Mouse (Mus musculus): ENCODE measurements at regions not wholly inside any gene's neighbourhood (a gene's known extent, or its start where the extent isn't known, plus 50 kb on each side); places are given as distances from the start of the nearest gene placed in this dataset.
A peak's percentile ranks its signal among the peaks of the same experiment; 100 is the strongest.

- H3K9ac ChIP-seq (ENCODE audit: low read depth, low read length) = no peak overlapping the region
- H3K36me3 ChIP-seq (ENCODE audit: control insufficient read depth, insufficient read depth, low read length) = no peaks in the 10 kb centered on the region
- WGBS = 97% methylated on average over 2 of the region's 2 CpGs
- H3K4me1 ChIP-seq (ENCODE audit: control insufficient read depth, insufficient read depth, low read length) = peaks cover 15% of the 10 kb centered on the region
- H3K27ac ChIP-seq (ENCODE audit: low read length) = no peak overlapping the region
- no peak for ATAC-seq
- H3K27me3 ChIP-seq (ENCODE audit: control insufficient read depth, insufficient read depth, low read depth, low read length) = no peaks in the 10 kb centered on the region
- H3K9me3 ChIP-seq (replicated peaks; ENCODE audit: control insufficient read depth, low read length, poor library complexity, severe bottlenecking) = no peaks in the 10 kb centered on the region
- H3K4me2 ChIP-seq (ENCODE audit: low read length) = no peak overlapping the region
- no peak overlapping the region for H3K4me3 ChIP-seq (ENCODE audit: low read depth, low read length)
These were observed 253.9 kb downstream of the Ptprc start for GRCm38 (mm10) chr1:137921592-137921991.

DNA sequence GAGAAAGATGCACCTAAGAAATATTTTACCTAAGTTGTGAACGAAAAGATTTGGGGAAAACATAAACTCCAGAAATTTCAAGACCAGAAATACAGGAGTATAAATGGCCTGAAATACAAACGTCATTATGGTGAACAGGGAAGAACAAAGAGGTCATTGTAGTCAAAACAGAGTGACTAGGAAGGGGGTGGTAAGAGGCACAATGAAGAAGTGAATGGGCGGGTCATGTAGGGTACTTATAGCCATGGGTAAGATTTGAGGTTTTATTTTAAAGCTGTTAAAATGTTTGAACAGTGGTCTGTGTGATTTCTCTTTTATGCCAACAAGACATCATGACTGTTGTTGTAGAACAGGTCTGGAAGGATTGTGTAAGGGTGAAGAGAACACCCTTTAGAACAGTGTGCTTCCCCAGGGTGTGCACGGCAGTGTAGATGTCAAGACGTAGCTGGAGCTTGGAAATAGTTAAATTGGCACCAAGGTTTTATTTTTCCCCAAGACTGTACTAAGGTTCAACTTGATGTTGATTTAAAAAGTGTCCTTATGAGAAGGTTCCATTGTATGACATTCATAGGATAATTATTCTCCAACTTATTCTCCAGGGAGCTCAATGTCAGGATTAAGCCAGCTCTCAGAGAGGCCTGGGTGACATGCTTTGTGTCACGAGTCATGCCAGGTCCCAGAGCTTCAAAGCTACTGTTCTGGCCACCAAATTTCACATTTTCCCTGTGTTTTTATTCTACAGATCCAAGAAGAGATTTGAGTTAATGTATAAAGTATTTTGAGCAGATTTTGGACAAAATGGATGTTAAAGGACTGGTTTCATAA lies 255.6 kb downstream of the Ptprc start:
- no peak overlapping the region for H3K9ac ChIP-seq (ENCODE audit: low read depth, low read length)
- 49% methylated on average over 6 of the region's 6 CpGs for WGBS
- H3K9me3 ChIP-seq (replicated peaks; ENCODE audit: control insufficient read depth, low read length, poor library complexity, severe bottlenecking) = no peaks in the 10 kb centered on the region
- H3K4me3 ChIP-seq (ENCODE audit: low read depth, low read length) = no peak overlapping the region
- H3K27me3 ChIP-seq (ENCODE audit: control insufficient read depth, insufficient read depth, low read depth, low read length) = no peaks in the 10 kb centered on the region
- ATAC-seq = no peak
- H3K4me2 ChIP-seq (ENCODE audit: low read length) = no peak overlapping the region
- H3K36me3 ChIP-seq (ENCODE audit: control insufficient read depth, insufficient read depth, low read length) = no peaks in the 10 kb centered on the region
- peaks cover 7% of the 10 kb centered on the region for H3K4me1 ChIP-seq (ENCODE audit: control insufficient read depth, insufficient read depth, low read length)
- no peak overlapping the region for H3K27ac ChIP-seq (ENCODE audit: low read length)

- H3K27ac ChIP-seq (ENCODE audit: low read length) = no peak overlapping the region
- H3K9me3 ChIP-seq (replicated peaks; ENCODE audit: control insufficient read depth, low read length, poor library complexity, severe bottlenecking) = no peaks in the 10 kb centered on the region
- H3K9ac ChIP-seq (ENCODE audit: low read depth, low read length) = no peak overlapping the region
- no peak overlapping the region for H3K4me3 ChIP-seq (ENCODE audit: low read depth, low read length)
- no peaks in the 10 kb centered on the region for H3K27me3 ChIP-seq (ENCODE audit: control insufficient read depth, insufficient read depth, low read depth, low read length)
- peaks cover 11% of the 10 kb centered on the region for H3K4me1 ChIP-seq (ENCODE audit: control insufficient read depth, insufficient read depth, low read length)
- 83% methylated on average over 1 of the region's 1 CpGs for WGBS
- ATAC-seq = no peak
- no peak overlapping the region for H3K4me2 ChIP-seq (ENCODE audit: low read length)
- no peaks in the 10 kb centered on the region for H3K36me3 ChIP-seq (ENCODE audit: control insufficient read depth, insufficient read depth, low read length)
These were observed 258.1 kb downstream of the Ptprc start for GRCm38 (mm10) chr1:137917449-137917848.

GRCm38 (mm10) chr1:137906883-137907282 lies 268.6 kb downstream of the Ptprc start:
- Histone ChIP-seq H3K9ac (ENCODE audit: low read depth, low read length) (no peak overlapping the region), H3K27me3 (ENCODE audit: control insufficient read depth, insufficient read depth, low read depth, low read length) (no peaks in the 10 kb centered on the region), H3K27ac (ENCODE audit: low read length) (no peak overlapping the region), H3K36me3 (ENCODE audit: control insufficient read depth, insufficient read depth, low read length) (0 out of 2 replicates have a peak, but pooled peaks cover 2% of the 10 kb centered on the region), H3K4me1 (ENCODE audit: control insufficient read depth, insufficient read depth, low read length) (peaks cover 36% of the 10 kb centered on the region), H3K9me3 (replicated peaks; ENCODE audit: control insufficient read depth, low read length, poor library complexity, severe bottlenecking) (no peaks in the 10 kb centered on the region), H3K4me3 (ENCODE audit: low read depth, low read length) (no peak overlapping the region), H3K4me2 (ENCODE audit: low read length) (no peak overlapping the region)
- WGBS = 36% methylated on average over 5 of the region's 5 CpGs
- no peak for ATAC-seq

DNA sequence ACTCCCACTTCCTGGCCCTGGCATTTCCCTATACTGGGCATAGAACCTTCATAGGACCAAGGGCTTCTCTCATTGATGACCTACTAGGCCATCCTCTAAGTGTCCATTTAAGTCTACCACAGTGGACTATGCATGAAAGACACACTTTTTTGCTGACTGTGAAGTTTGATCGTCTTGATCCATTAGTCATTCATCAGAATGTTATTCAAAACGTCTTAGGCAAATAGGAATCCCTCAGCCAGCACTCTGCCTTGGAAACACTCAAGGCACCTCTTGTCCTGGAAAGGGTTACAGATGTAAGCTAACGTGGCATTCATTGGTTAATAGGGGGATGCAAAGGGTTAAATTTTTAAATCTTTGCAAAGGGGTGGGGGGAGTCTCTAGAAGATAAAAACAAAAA lies 269.0 kb downstream of the Ptprc start:
- no peaks in the 10 kb centered on the region for H3K9me3 ChIP-seq (replicated peaks; ENCODE audit: control insufficient read depth, low read length, poor library complexity, severe bottlenecking)
- peaks cover 36% of the 10 kb centered on the region for H3K4me1 ChIP-seq (ENCODE audit: control insufficient read depth, insufficient read depth, low read length)
- 25% methylated on average over 3 of the region's 3 CpGs for WGBS
- H3K27me3 ChIP-seq (ENCODE audit: control insufficient read depth, insufficient read depth, low read depth, low read length) = no peaks in the 10 kb centered on the region
- H3K9ac ChIP-seq (ENCODE audit: low read depth, low read length) = no peak overlapping the region
- H3K4me3 ChIP-seq (ENCODE audit: low read depth, low read length) = no peak overlapping the region
- no peak overlapping the region for H3K4me2 ChIP-seq (ENCODE audit: low read length)
- H3K36me3 ChIP-seq (ENCODE audit: control insufficient read depth, insufficient read depth, low read length) = 0 out of 2 replicates have a peak, but pooled peaks cover 2% of the 10 kb centered on the region
- no peak for ATAC-seq
- H3K27ac ChIP-seq (ENCODE audit: low read length) = no peak overlapping the region

DNA sequence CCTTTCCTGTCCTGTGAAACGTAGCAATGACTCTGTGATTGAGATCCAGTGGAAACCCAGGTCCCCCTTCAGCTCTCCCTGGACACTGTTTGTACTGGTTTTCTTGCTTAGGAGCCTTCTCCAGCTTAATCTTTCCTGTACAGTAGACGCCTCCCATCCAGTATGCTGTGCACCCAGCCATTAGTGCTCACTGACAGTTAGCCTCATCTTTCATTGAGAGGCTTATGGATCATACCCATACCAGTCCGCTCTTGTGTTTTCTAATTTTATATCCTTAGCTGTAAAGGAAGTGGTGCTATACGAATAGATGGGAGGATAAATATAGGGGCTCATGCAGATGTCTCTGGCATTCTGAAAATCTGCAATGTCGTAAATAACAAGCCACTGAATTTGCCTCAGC lies 269.9 kb downstream of the Ptprc start:
- Histone ChIP-seq H3K27ac (ENCODE audit: low read length) (no peak overlapping the region; the same call in 1 of the 2 replicates), H3K4me1 (ENCODE audit: control insufficient read depth, insufficient read depth, low read length) (peaks cover 36% of the 10 kb centered on the region), H3K4me2 (ENCODE audit: low read length) (peak overlapping the region; percentile 25; the same call in 1 of the 2 replicates), H3K27me3 (ENCODE audit: control insufficient read depth, insufficient read depth, low read depth, low read length) (no peaks in the 10 kb centered on the region), H3K9me3 (replicated peaks; ENCODE audit: control insufficient read depth, low read length, poor library complexity, severe bottlenecking) (no peaks in the 10 kb centered on the region), H3K4me3 (ENCODE audit: low read depth, low read length) (no peak overlapping the region), H3K9ac (ENCODE audit: low read depth, low read length) (no peak overlapping the region), H3K36me3 (ENCODE audit: control insufficient read depth, insufficient read depth, low read length) (no peaks in the 10 kb centered on the region)
- 53% methylated on average over 5 of the region's 5 CpGs for WGBS
- no peak for ATAC-seq

- no peaks in the 10 kb centered on the region for H3K9me3 ChIP-seq (replicated peaks; ENCODE audit: control insufficient read depth, low read length, poor library complexity, severe bottlenecking)
- peak overlapping the region; percentile 31 for H3K4me3 ChIP-seq (ENCODE audit: low read depth, low read length)
- H3K27ac ChIP-seq (ENCODE audit: low read length) = no peak overlapping the region
- ATAC-seq = no peak
- H3K4me1 ChIP-seq (ENCODE audit: control insufficient read depth, insufficient read depth, low read length) = peaks cover 33% of the 10 kb centered on the region
- 0 out of 2 replicates have a peak overlapping the region, but pooled peaks have one; percentile 38 for H3K9ac ChIP-seq (ENCODE audit: low read depth, low read length)
- 4% methylated on average over 4 of the region's 4 CpGs for WGBS
- H3K4me2 ChIP-seq (ENCODE audit: low read length) = peak overlapping the region; percentile 80
- H3K36me3 ChIP-seq (ENCODE audit: control insufficient read depth, insufficient read depth, low read length) = no peaks in the 10 kb centered on the region
- no peaks in the 10 kb centered on the region for H3K27me3 ChIP-seq (ENCODE audit: control insufficient read depth, insufficient read depth, low read depth, low read length)
These were observed 272.2 kb downstream of the Ptprc start for GRCm38 (mm10) chr1:137903351-137903750.

DNA sequence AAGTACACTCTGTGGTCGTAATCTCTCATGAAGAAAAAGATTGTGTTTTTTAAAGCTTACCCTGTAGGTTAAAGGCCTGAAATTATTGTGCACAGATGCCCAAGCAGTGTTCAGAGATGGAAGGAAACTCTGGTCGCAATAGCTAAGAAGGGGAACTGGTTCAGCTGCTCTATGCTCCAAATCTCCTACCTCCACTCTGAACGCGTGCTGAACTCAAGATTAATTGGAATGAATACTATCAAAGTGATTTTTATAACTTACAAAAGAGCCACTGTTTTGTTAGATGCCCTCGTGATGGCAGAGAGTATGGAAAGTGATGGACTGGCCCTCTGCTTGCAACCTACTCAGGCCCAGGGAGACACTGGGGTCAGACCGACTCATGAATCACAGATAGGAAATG lies 272.6 kb downstream of the Ptprc start:
- 21% methylated on average over 6 of the region's 6 CpGs for WGBS
- H3K27ac ChIP-seq (ENCODE audit: low read length) = peak overlapping the region; percentile 74
- peaks cover 35% of the 10 kb centered on the region for H3K4me1 ChIP-seq (ENCODE audit: control insufficient read depth, insufficient read depth, low read length)
- H3K36me3 ChIP-seq (ENCODE audit: control insufficient read depth, insufficient read depth, low read length) = no peaks in the 10 kb centered on the region
- H3K9ac ChIP-seq (ENCODE audit: low read depth, low read length) = peak overlapping the region; percentile 60
- no peaks in the 10 kb centered on the region for H3K9me3 ChIP-seq (replicated peaks; ENCODE audit: control insufficient read depth, low read length, poor library complexity, severe bottlenecking)
- peak overlapping the region; percentile 81 for H3K4me3 ChIP-seq (ENCODE audit: low read depth, low read length)
- peak overlapping the region; percentile 80 for H3K4me2 ChIP-seq (ENCODE audit: low read length)
- ATAC-seq = no peak
- H3K27me3 ChIP-seq (ENCODE audit: control insufficient read depth, insufficient read depth, low read depth, low read length) = no peaks in the 10 kb centered on the region

GRCm38 (mm10) chr1:137901996-137902395 lies 273.5 kb downstream of the Ptprc start:
- H3K36me3 ChIP-seq (ENCODE audit: control insufficient read depth, insufficient read depth, low read length) = no peaks in the 10 kb centered on the region
- WGBS = 27% methylated on average over 4 of the region's 4 CpGs
- H3K9ac ChIP-seq (ENCODE audit: low read depth, low read length) = peak overlapping the region; percentile 55
- peak overlapping the region; percentile 81 for H3K4me3 ChIP-seq (ENCODE audit: low read depth, low read length)
- no peaks in the 10 kb centered on the region for H3K9me3 ChIP-seq (replicated peaks; ENCODE audit: control insufficient read depth, low read length, poor library complexity, severe bottlenecking)
- H3K27me3 ChIP-seq (ENCODE audit: control insufficient read depth, insufficient read depth, low read depth, low read length) = no peaks in the 10 kb centered on the region
- no peak for ATAC-seq
- H3K4me2 ChIP-seq (ENCODE audit: low read length) = peak overlapping the region; percentile 80
- peak overlapping the region; percentile 69 for H3K27ac ChIP-seq (ENCODE audit: low read length)
- peaks cover 39% of the 10 kb centered on the region for H3K4me1 ChIP-seq (ENCODE audit: control insufficient read depth, insufficient read depth, low read length)
